Mouse (Mus musculus) heart, adult 2 months (tissue): Measurements from ENCODE around the gene Lrsam1. TPM values are rescaled to one million over a fixed set of nuclear protein-coding genes. Genes with fewer than 3 reads are reported as not detected.

Experiments used
- DNase-seq, 2 experiments: peaks; one replicate each; pipeline ENCODE4 v3.0.0; 2021
- H3K27ac ChIP-seq: fragments of 200-600 bp; 2 replicates; pipeline ENCODE4 v1.8.1; 2022
- H3K27me3 ChIP-seq: fragments of 200-500 bp; 2 replicates; pipeline ENCODE4 v1.6.1; 2012; ENCODE audit warnings: mild to moderate bottlenecking, low read length, inconsistent platforms, mixed read lengths; ENCODE audit not compliant: control insufficient read depth, insufficient read depth
- H3K36me3 ChIP-seq: fragments of 200-500 bp; 2 replicates; pipeline ENCODE4 v1.6.1; 2012; ENCODE audit warnings: low read length, inconsistent platforms; ENCODE audit not compliant: control insufficient read depth, insufficient read depth
- H3K4me1 ChIP-seq: fragments of 200-500 bp; 2 replicates; pipeline ENCODE4 v1.6.1; 2011; ENCODE audit warnings: low read length; ENCODE audit not compliant: control insufficient read depth, insufficient read depth
- H3K4me3 ChIP-seq: fragments of 200-600 bp; 2 replicates; pipeline ENCODE4 v1.8.1; 2022
- H3K79me2 ChIP-seq: fragments of 200-500 bp; replicated peaks from 2 replicates; pipeline ENCODE4 v1.6.1; 2012; ENCODE audit warnings: mild to moderate bottlenecking, inconsistent platforms, low read length, moderate library complexity, mixed read lengths; ENCODE audit not compliant: control insufficient read depth, insufficient read depth
- H3K9ac ChIP-seq: fragments of 200-500 bp; 2 replicates; pipeline ENCODE4 v1.6.1; 2012; ENCODE audit warnings: low read depth, mild to moderate bottlenecking, control low read depth, inconsistent platforms, low read length, mixed read lengths
- CTCF ChIP-seq: fragments of 200-600 bp; IDR thresholded peaks from 2 replicates; pipeline ENCODE4 v1.8.1; 2022; ENCODE audit warnings: antibody characterized with exemption, mild to moderate bottlenecking, moderate library complexity
- EP300 ChIP-seq: fragments of 200-500 bp; IDR thresholded peaks from 2 replicates; pipeline ENCODE4 v1.6.1; 2011; ENCODE audit warnings: low read depth, low read length, control low read depth; ENCODE audit not compliant: insufficient read depth
- POLR2A ChIP-seq: fragments of 200-500 bp; IDR thresholded peaks from 2 replicates; pipeline ENCODE4 v1.6.1; 2011; ENCODE audit warnings: mild to moderate bottlenecking, low read depth, low read length, control low read depth; ENCODE audit not compliant: insufficient read depth
- WGBS: fragments of 180-500 bp; shearing (Covaris S2); methylation state at CpG from one replicate; pipeline ENCODE4 v1.1.7; 2018; 5-methylcytosine and 5-hydroxymethylcytosine counted together
- intact Hi-C: fragments of 180-260 bp; cut with DNase I; formaldehyde crosslinking; loops from one replicate; pipeline ENCODE4 v1.15.1; 2025
- polyA plus RNA-seq: library from polyadenylated mRNA; depleted of rRNA; stranded (reverse); fragments of >200 nt; gene quantifications from 2 replicates; pipeline ENCODE4 v1.2.3, GENCODE M21; 2012
- total RNA-seq, 2 experiments: library from RNA; stranded (reverse); gene quantifications; 2 replicates each; pipeline ENCODE4 v1.2.3; 2021

Lrsam1 gene
- total and polyA plus RNA-seq, 3 experiments: 11.4 to 16.3 (median 12.6) TPM

DNA sequence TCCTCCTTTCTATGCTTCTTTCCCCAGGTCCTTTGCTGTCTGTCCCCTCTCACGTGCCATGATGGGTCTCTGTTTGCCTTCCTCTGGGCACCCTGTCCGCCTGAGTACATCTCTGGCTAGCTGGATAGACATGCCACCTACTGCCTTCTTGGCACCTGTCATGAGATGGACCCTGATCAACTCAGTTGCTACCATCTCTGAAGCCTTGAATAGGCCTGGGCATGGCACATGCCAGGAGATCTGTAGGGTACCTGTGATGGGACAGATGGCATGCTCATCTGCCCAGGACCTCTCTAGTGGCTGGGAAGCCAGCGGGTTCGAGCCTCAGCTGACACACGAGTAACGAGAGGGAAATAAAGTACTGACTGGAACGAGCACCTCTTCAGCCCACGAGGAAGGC, 12.8 kb upstream of the Lrsam1 start:
- Histone ChIP-seq H3K4me3 (no peak overlapping the region), H3K27ac (no peak overlapping the region), H3K9ac (no peak overlapping the region), H3K79me2 (no peaks in the 10 kb centered on the region), H3K27me3 (no peaks in the 10 kb centered on the region), H3K36me3 (no peaks in the 10 kb centered on the region), H3K4me1 (peaks cover 4% of the 10 kb centered on the region)
- DNase-seq: no peak
- TF ChIP-seq EP300 (no peak), CTCF (no peak), POLR2A (no peak)
- intact Hi-C loops: no loop called here
- 89% methylated on average over 8 of the region's 8 CpGs for WGBS

- DNase-seq: no peak
- no peak overlapping the region for H3K27ac ChIP-seq
- intact Hi-C loops: no loop called here
- peaks cover 17% of the 10 kb centered on the region for H3K4me1 ChIP-seq
- TF ChIP-seq CTCF (no peak), EP300 (no peak), POLR2A (no peak)
- no peaks in the 10 kb centered on the region for H3K27me3 ChIP-seq
- H3K36me3 ChIP-seq: no peaks in the 10 kb centered on the region
- 65% methylated on average over 9 of the region's 9 CpGs for WGBS
- no peaks in the 10 kb centered on the region for H3K79me2 ChIP-seq
- no peak overlapping the region for H3K4me3 ChIP-seq
- no peak overlapping the region for H3K9ac ChIP-seq
Measured at GRCm38 (mm10) chr2:32971235-32971634, 9.8 kb upstream of the Lrsam1 start.

GRCm38 (mm10) chr2:32969326-32969725, 7.9 kb upstream of the Lrsam1 start:
- Histone ChIP-seq H3K27ac (peak overlapping the region; percentile 100), H3K79me2 (no peaks in the 10 kb centered on the region), H3K36me3 (no peaks in the 10 kb centered on the region), H3K9ac (peak overlapping the region; percentile 51), H3K4me3 (peak overlapping the region; percentile 24; the same call in 1 of the 2 replicates), H3K4me1 (peaks cover 17% of the 10 kb centered on the region), H3K27me3 (no peaks in the 10 kb centered on the region)
- intact Hi-C loops: loop anchor here (2.0 kb wide), 1 partner anchor 13 kb away; the partner anchor contains the start of gene Slc2a8
- TF ChIP-seq POLR2A (peak; percentile 35; the same call in 1 of the 2 replicates), CTCF (no peak), EP300 (no peak)
- 44% methylated on average over 8 of the region's 8 CpGs for WGBS
- peak; percentile 47 to 72 for DNase-seq

- WGBS: 62% methylated on average over 9 of the region's 9 CpGs
- DNase-seq: no peak
- no peaks in the 10 kb centered on the region for H3K27me3 ChIP-seq
- no peaks in the 10 kb centered on the region for H3K79me2 ChIP-seq
- H3K4me3 ChIP-seq: peak overlapping the region; percentile 70; the same call in 1 of the 2 replicates
- H3K36me3 ChIP-seq: no peaks in the 10 kb centered on the region
- intact Hi-C loops: loop anchor here (2.0 kb wide), 1 partner anchor 15 kb away; the partner anchor contains the start of gene Slc2a8
- TF ChIP-seq CTCF (no peak), POLR2A (no peak), EP300 (no peak)
- H3K4me1 ChIP-seq: peaks cover 17% of the 10 kb centered on the region
- peak overlapping the region; percentile 100 for H3K27ac ChIP-seq
- H3K9ac ChIP-seq: peak overlapping the region; percentile 91
Measured at GRCm38 (mm10) chr2:32968024-32968614, 6.7 kb upstream of the Lrsam1 start.

GRCm38 (mm10) chr2:32966689-32967631, 5.5 kb upstream of the Lrsam1 start:
- peaks cover 19% of the 10 kb centered on the region for H3K4me1 ChIP-seq
- H3K36me3 ChIP-seq: no peaks in the 10 kb centered on the region
- peak overlapping the region; percentile 100 for H3K27ac ChIP-seq
- H3K27me3 ChIP-seq: no peaks in the 10 kb centered on the region
- peak; percentile 91 to 93 for DNase-seq
- intact Hi-C loops: no loop called here
- H3K9ac ChIP-seq: peak overlapping the region; percentile 91
- no peaks in the 10 kb centered on the region for H3K79me2 ChIP-seq
- TF ChIP-seq EP300 (peak; percentile 57; the same call in 1 of the 2 replicates), CTCF (peak; percentile 72), POLR2A (peak; percentile 98)
- WGBS: under 1% methylated on average over 55 of the region's 55 CpGs
- peak overlapping the region; percentile 70 for H3K4me3 ChIP-seq
